Mouse (Mus musculus): Measurements from ENCODE around the gene Srrd.

Srrd gene

GRCm38 (mm10) chr5:112298226-112298988 is 44.4 kb downstream of the Srrd start:
- no peaks in the 10 kb centered on the region for H3K9me3 ChIP-seq (ENCODE audit: low read length)
- TF ChIP-seq CTCF (conservative IDR thresholded peaks at IDR 0.05; ENCODE audit: low read length), result no peak
- TF ChIP-seq POU5F1 (IDR thresholded peaks at IDR 0.05; ENCODE audit: borderline replicate concordance, low read length), result no peak
- TF ChIP-seq NANOG (IDR thresholded peaks at IDR 0.05; ENCODE audit: borderline replicate concordance, low read length), result no peak
- H3K27me3 ChIP-seq (ENCODE audit: insufficient read depth, low read length), result no peaks in the 10 kb centered on the region
- H3K36me3 ChIP-seq (ENCODE audit: insufficient read depth, low read length), result peaks cover 23% of the 10 kb centered on the region
- H3K4me1 ChIP-seq (replicated peaks; ENCODE audit: low read depth, low read length), result peaks cover 93% of the 10 kb centered on the region
- 0 out of 2 replicates have a peak overlapping the region, but pooled peaks have one; percentile 10 for H3K4me3 ChIP-seq (replicated peaks; ENCODE audit: low read length)

GRCm38 (mm10) chr5:112297257-112297656 is 45.6 kb downstream of the Srrd start:
- TF ChIP-seq NANOG (IDR thresholded peaks at IDR 0.05; ENCODE audit: borderline replicate concordance, low read length) (no peak), POU5F1 (IDR thresholded peaks at IDR 0.05; ENCODE audit: borderline replicate concordance, low read length) (no peak), CTCF (conservative IDR thresholded peaks at IDR 0.05; ENCODE audit: low read length) (no peak)
- H3K4me3 ChIP-seq (replicated peaks; ENCODE audit: low read length), result no peak overlapping the region

GRCm38 (mm10) chr5:112296404-112297181 is 46.2 kb downstream of the Srrd start:
- Histone ChIP-seq H3K4me1 (replicated peaks; ENCODE audit: low read depth, low read length) (peaks cover 99% of the 10 kb centered on the region), H3K27me3 (ENCODE audit: insufficient read depth, low read length) (no peaks in the 10 kb centered on the region), H3K9me3 (ENCODE audit: low read length) (no peaks in the 10 kb centered on the region), H3K4me3 (replicated peaks; ENCODE audit: low read length) (no peak overlapping the region), H3K36me3 (ENCODE audit: insufficient read depth, low read length) (peaks cover 12% of the 10 kb centered on the region)
- TF ChIP-seq CTCF (conservative IDR thresholded peaks at IDR 0.05; ENCODE audit: low read length) (no peak), POU5F1 (IDR thresholded peaks at IDR 0.05; ENCODE audit: borderline replicate concordance, low read length) (no peak), NANOG (IDR thresholded peaks at IDR 0.05; ENCODE audit: borderline replicate concordance, low read length) (no peak)

More at GRCm38 (mm10) chr5:112297257-112297656, 45.6 kb downstream of the Srrd start:
- H3K9me3 ChIP-seq (ENCODE audit: low read length), result no peaks in the 10 kb centered on the region
- H3K27me3 ChIP-seq (ENCODE audit: insufficient read depth, low read length), result no peaks in the 10 kb centered on the region
- peaks cover 16% of the 10 kb centered on the region for H3K36me3 ChIP-seq (ENCODE audit: insufficient read depth, low read length)
- peaks cover 99% of the 10 kb centered on the region for H3K4me1 ChIP-seq (replicated peaks; ENCODE audit: low read depth, low read length)

- Histone ChIP-seq H3K36me3 (ENCODE audit: insufficient read depth, low read length) (peaks cover 12% of the 10 kb centered on the region), H3K4me1 (replicated peaks; ENCODE audit: low read depth, low read length) (peaks cover 99% of the 10 kb centered on the region), H3K27me3 (ENCODE audit: insufficient read depth, low read length) (no peaks in the 10 kb centered on the region), H3K9me3 (ENCODE audit: low read length) (no peaks in the 10 kb centered on the region), H3K4me3 (replicated peaks; ENCODE audit: low read length) (peak overlapping the region; percentile 52; the same call in 1 of the 2 replicates)
- TF ChIP-seq CTCF (conservative IDR thresholded peaks at IDR 0.05; ENCODE audit: low read length) (no peak), POU5F1 (IDR thresholded peaks at IDR 0.05; ENCODE audit: borderline replicate concordance, low read length) (no peak), NANOG (IDR thresholded peaks at IDR 0.05; ENCODE audit: borderline replicate concordance, low read length) (no peak)
Measured at GRCm38 (mm10) chr5:112295564-112295963, 47.3 kb downstream of the Srrd start.

- H3K4me1 ChIP-seq (replicated peaks; ENCODE audit: low read depth, low read length), result peaks cover 99% of the 10 kb centered on the region
- H3K27me3 ChIP-seq (ENCODE audit: insufficient read depth, low read length), result no peaks in the 10 kb centered on the region
- H3K9me3 ChIP-seq (ENCODE audit: low read length), result no peaks in the 10 kb centered on the region
- H3K36me3 ChIP-seq (ENCODE audit: insufficient read depth, low read length), result peaks cover 12% of the 10 kb centered on the region
- peak overlapping the region; percentile 52 for H3K4me3 ChIP-seq (replicated peaks; ENCODE audit: low read length)
- TF ChIP-seq POU5F1 (IDR thresholded peaks at IDR 0.05; ENCODE audit: borderline replicate concordance, low read length) (peak; percentile 70), CTCF (conservative IDR thresholded peaks at IDR 0.05; ENCODE audit: low read length) (no peak), NANOG (IDR thresholded peaks at IDR 0.05; ENCODE audit: borderline replicate concordance, low read length) (no peak; the same call in 1 of the 2 replicates)
Measured at GRCm38 (mm10) chr5:112295162-112295561, 47.7 kb downstream of the Srrd start.

- peak overlapping the region; percentile 52 for H3K4me3 ChIP-seq (replicated peaks; ENCODE audit: low read length)
- peaks cover 99% of the 10 kb centered on the region for H3K4me1 ChIP-seq (replicated peaks; ENCODE audit: low read depth, low read length)
- TF ChIP-seq POU5F1 (IDR thresholded peaks at IDR 0.05; ENCODE audit: borderline replicate concordance, low read length), result no peak
- TF ChIP-seq NANOG (IDR thresholded peaks at IDR 0.05; ENCODE audit: borderline replicate concordance, low read length), result no peak
- TF ChIP-seq CTCF (conservative IDR thresholded peaks at IDR 0.05; ENCODE audit: low read length), result no peak
- H3K9me3 ChIP-seq (ENCODE audit: low read length), result no peaks in the 10 kb centered on the region
- peaks cover 12% of the 10 kb centered on the region for H3K36me3 ChIP-seq (ENCODE audit: insufficient read depth, low read length)
- no peaks in the 10 kb centered on the region for H3K27me3 ChIP-seq (ENCODE audit: insufficient read depth, low read length)
Measured at GRCm38 (mm10) chr5:112294696-112295095, 48.1 kb downstream of the Srrd start.

- Histone ChIP-seq H3K9me3 (ENCODE audit: low read length) (no peaks in the 10 kb centered on the region), H3K36me3 (ENCODE audit: insufficient read depth, low read length) (peaks cover 12% of the 10 kb centered on the region), H3K4me1 (replicated peaks; ENCODE audit: low read depth, low read length) (peaks cover 96% of the 10 kb centered on the region), H3K4me3 (replicated peaks; ENCODE audit: low read length) (no peak overlapping the region), H3K27me3 (ENCODE audit: insufficient read depth, low read length) (no peaks in the 10 kb centered on the region)
- TF ChIP-seq NANOG (IDR thresholded peaks at IDR 0.05; ENCODE audit: borderline replicate concordance, low read length) (no peak), CTCF (conservative IDR thresholded peaks at IDR 0.05; ENCODE audit: low read length) (no peak)
Measured at GRCm38 (mm10) chr5:112293800-112294199, 49.0 kb downstream of the Srrd start.

GRCm38 (mm10) chr5:112292343-112292980 is 50.4 kb downstream of the Srrd start:
- Histone ChIP-seq H3K4me1 (replicated peaks; ENCODE audit: low read depth, low read length) (peaks cover 95% of the 10 kb centered on the region), H3K9me3 (ENCODE audit: low read length) (no peaks in the 10 kb centered on the region), H3K27me3 (ENCODE audit: insufficient read depth, low read length) (no peaks in the 10 kb centered on the region), H3K36me3 (ENCODE audit: insufficient read depth, low read length) (peaks cover 10% of the 10 kb centered on the region; the same call in 1 of the 2 replicates), H3K4me3 (replicated peaks; ENCODE audit: low read length) (no peak overlapping the region)
- no peak for TF ChIP-seq CTCF (conservative IDR thresholded peaks at IDR 0.05; ENCODE audit: low read length)
- no peak for TF ChIP-seq NANOG (IDR thresholded peaks at IDR 0.05; ENCODE audit: borderline replicate concordance, low read length)
- TF ChIP-seq POU5F1 (IDR thresholded peaks at IDR 0.05; ENCODE audit: borderline replicate concordance, low read length), result no peak
